Mouse (Mus musculus): Measurements from ENCODE around the gene Ppp5c. TPM values are rescaled to one million over a fixed set of nuclear protein-coding genes. Genes with fewer than 3 reads are reported as not detected.

The Ppp5c gene
- polyA plus RNA-seq, 1 experiment from 2014 or later: 103 TPM

- Histone ChIP-seq H3K4me2 (no peak overlapping the region), H3K36me3 (ENCODE audit: poor library complexity, severe bottlenecking) (peaks cover 28% of the 10 kb centered on the region), H3K27me3 (no peaks in the 10 kb centered on the region), H3K4me3 (no peak overlapping the region), H3K4me1 (no peaks in the 10 kb centered on the region), H3K27ac (no peak overlapping the region), H3K9me3 (replicated peaks) (no peaks in the 10 kb centered on the region), H3K9ac (no peak overlapping the region)
- no peak for ATAC-seq
- WGBS: 86% methylated on average over 10 of the region's 10 CpGs
These were observed 20.9 kb upstream of the Ppp5c start for GRCm38 (mm10) chr7:17048431-17049190.

- no peaks in the 10 kb centered on the region for H3K4me1 ChIP-seq
- no peak overlapping the region for H3K4me3 ChIP-seq
- H3K9ac ChIP-seq: no peak overlapping the region
- WGBS: 86% methylated on average over 5 of the region's 5 CpGs
- H3K27ac ChIP-seq: no peak overlapping the region
- H3K4me2 ChIP-seq: no peak overlapping the region
- no peak for ATAC-seq
- H3K9me3 ChIP-seq (replicated peaks): no peaks in the 10 kb centered on the region
- H3K36me3 ChIP-seq (ENCODE audit: poor library complexity, severe bottlenecking): peaks cover 29% of the 10 kb centered on the region
- H3K27me3 ChIP-seq: no peaks in the 10 kb centered on the region
These were observed 19.4 kb upstream of the Ppp5c start for GRCm38 (mm10) chr7:17047041-17047682.

GRCm38 (mm10) chr7:17045743-17046142 lies 18.0 kb upstream of the Ppp5c start:
- WGBS: 60% methylated on average over 1 of the region's 1 CpGs
- Histone ChIP-seq H3K4me2 (no peak overlapping the region), H3K9ac (no peak overlapping the region), H3K9me3 (replicated peaks) (no peaks in the 10 kb centered on the region), H3K4me3 (no peak overlapping the region), H3K27me3 (no peaks in the 10 kb centered on the region), H3K27ac (no peak overlapping the region), H3K4me1 (no peaks in the 10 kb centered on the region), H3K36me3 (ENCODE audit: poor library complexity, severe bottlenecking) (peaks cover 29% of the 10 kb centered on the region)
- ATAC-seq: no peak

GRCm38 (mm10) chr7:17039373-17039772 lies 11.6 kb upstream of the Ppp5c start:
- peaks cover 43% of the 10 kb centered on the region for H3K36me3 ChIP-seq (ENCODE audit: poor library complexity, severe bottlenecking)
- H3K27me3 ChIP-seq: no peaks in the 10 kb centered on the region
- no peak overlapping the region for H3K4me2 ChIP-seq
- H3K9me3 ChIP-seq (replicated peaks): no peaks in the 10 kb centered on the region
- H3K27ac ChIP-seq: no peak overlapping the region
- 93% methylated on average over 7 of the region's 7 CpGs for WGBS
- H3K9ac ChIP-seq: no peak overlapping the region
- H3K4me3 ChIP-seq: no peak overlapping the region
- no peaks in the 10 kb centered on the region for H3K4me1 ChIP-seq
- ATAC-seq: no peak

- H3K4me2 ChIP-seq: no peak overlapping the region
- ATAC-seq: no peak
- peaks cover 38% of the 10 kb centered on the region for H3K36me3 ChIP-seq (ENCODE audit: poor library complexity, severe bottlenecking)
- H3K9ac ChIP-seq: no peak overlapping the region
- 51% methylated on average over 9 of the region's 9 CpGs for WGBS
- no peaks in the 10 kb centered on the region for H3K9me3 ChIP-seq (replicated peaks)
- no peaks in the 10 kb centered on the region for H3K4me1 ChIP-seq
- H3K4me3 ChIP-seq: no peak overlapping the region
- H3K27ac ChIP-seq: peak overlapping the region; percentile 10; the same call in 1 of the 2 replicates
- H3K27me3 ChIP-seq: no peaks in the 10 kb centered on the region
These were observed 10.4 kb upstream of the Ppp5c start for GRCm38 (mm10) chr7:17038018-17038695.

- Histone ChIP-seq H3K9ac (no peak overlapping the region), H3K4me1 (peaks cover 19% of the 10 kb centered on the region), H3K36me3 (ENCODE audit: poor library complexity, severe bottlenecking) (peaks cover 15% of the 10 kb centered on the region), H3K27me3 (no peaks in the 10 kb centered on the region), H3K4me2 (no peak overlapping the region), H3K4me3 (no peak overlapping the region), H3K9me3 (replicated peaks) (no peaks in the 10 kb centered on the region), H3K27ac (no peak overlapping the region)
- 88% methylated on average over 7 of the region's 7 CpGs for WGBS
- ATAC-seq: no peak
These were observed 2.5 kb upstream of the Ppp5c start for GRCm38 (mm10) chr7:17030239-17030638.

- peaks cover 27% of the 10 kb centered on the region for H3K4me1 ChIP-seq
- no peak for ATAC-seq
- no peak overlapping the region for H3K4me2 ChIP-seq
- 77% methylated on average over 7 of the region's 7 CpGs for WGBS
- no peak overlapping the region for H3K27ac ChIP-seq
- H3K36me3 ChIP-seq (ENCODE audit: poor library complexity, severe bottlenecking): peaks cover 14% of the 10 kb centered on the region
- H3K9ac ChIP-seq: no peak overlapping the region
- no peaks in the 10 kb centered on the region for H3K9me3 ChIP-seq (replicated peaks)
- H3K27me3 ChIP-seq: no peaks in the 10 kb centered on the region
- H3K4me3 ChIP-seq: no peak overlapping the region
These were observed 1.2 kb upstream of the Ppp5c start for GRCm38 (mm10) chr7:17028923-17029322.

- 9% methylated on average over 24 of the region's 24 CpGs for WGBS
- peak overlapping the region; percentile 83 for H3K9ac ChIP-seq
- peak overlapping the region; percentile 79 for H3K4me2 ChIP-seq
- no peaks in the 10 kb centered on the region for H3K9me3 ChIP-seq (replicated peaks)
- H3K4me1 ChIP-seq: peaks cover 27% of the 10 kb centered on the region
- peak overlapping the region; percentile 20 for H3K27ac ChIP-seq
- peak; percentile 59 for ATAC-seq
- H3K27me3 ChIP-seq: no peaks in the 10 kb centered on the region
- H3K36me3 ChIP-seq (ENCODE audit: poor library complexity, severe bottlenecking): peaks cover 26% of the 10 kb centered on the region
- H3K4me3 ChIP-seq: peak overlapping the region; percentile 92
These were observed 775 bp downstream of the Ppp5c start for GRCm38 (mm10) chr7:17026710-17027587.

GRCm38 (mm10) chr7:17025896-17026622 lies 1.7 kb downstream of the Ppp5c start:
- 92% methylated on average over 9 of the region's 9 CpGs for WGBS
- peak overlapping the region; percentile 83 for H3K9ac ChIP-seq
- no peak for ATAC-seq
- H3K27me3 ChIP-seq: no peaks in the 10 kb centered on the region
- H3K4me3 ChIP-seq: peak overlapping the region; percentile 92
- no peak overlapping the region; the same call in 1 of the 2 replicates for H3K27ac ChIP-seq
- no peaks in the 10 kb centered on the region for H3K9me3 ChIP-seq (replicated peaks)
- peaks cover 34% of the 10 kb centered on the region for H3K36me3 ChIP-seq (ENCODE audit: poor library complexity, severe bottlenecking)
- H3K4me2 ChIP-seq: peak overlapping the region; percentile 79
- H3K4me1 ChIP-seq: peaks cover 27% of the 10 kb centered on the region

GRCm38 (mm10) chr7:17025505-17025894 lies 2.2 kb downstream of the Ppp5c start:
- Histone ChIP-seq H3K4me1 (peaks cover 31% of the 10 kb centered on the region), H3K4me3 (no peak overlapping the region), H3K4me2 (peak overlapping the region; percentile 79), H3K27me3 (no peaks in the 10 kb centered on the region), H3K9me3 (replicated peaks) (no peaks in the 10 kb centered on the region), H3K27ac (no peak overlapping the region; the same call in 1 of the 2 replicates), H3K9ac (peak overlapping the region; percentile 83), H3K36me3 (ENCODE audit: poor library complexity, severe bottlenecking) (peaks cover 40% of the 10 kb centered on the region)
- ATAC-seq: no peak
- WGBS: 77% methylated on average over 4 of the region's 4 CpGs

All from forebrain, embryonic 13.5 days (tissue).